Mouse (Mus musculus) frontal cortex, postnatal 25 days (tissue): ENCODE measurements around the gene Snai1.

Experiments
- DNase-seq, 2 experiments: peaks; one replicate each; pipeline ENCODE4 v3.0.0; 2022; ENCODE audit warnings: low spot score in 2 of 2

Snai1 gene

GRCm38 (mm10) chr2:167537476-167538297, at the start of gene Snai1:
Gene Snai1 (plus strand): TSS chr2:167538195.
- peak; percentile 54 to 69 for DNase-seq

DNA sequence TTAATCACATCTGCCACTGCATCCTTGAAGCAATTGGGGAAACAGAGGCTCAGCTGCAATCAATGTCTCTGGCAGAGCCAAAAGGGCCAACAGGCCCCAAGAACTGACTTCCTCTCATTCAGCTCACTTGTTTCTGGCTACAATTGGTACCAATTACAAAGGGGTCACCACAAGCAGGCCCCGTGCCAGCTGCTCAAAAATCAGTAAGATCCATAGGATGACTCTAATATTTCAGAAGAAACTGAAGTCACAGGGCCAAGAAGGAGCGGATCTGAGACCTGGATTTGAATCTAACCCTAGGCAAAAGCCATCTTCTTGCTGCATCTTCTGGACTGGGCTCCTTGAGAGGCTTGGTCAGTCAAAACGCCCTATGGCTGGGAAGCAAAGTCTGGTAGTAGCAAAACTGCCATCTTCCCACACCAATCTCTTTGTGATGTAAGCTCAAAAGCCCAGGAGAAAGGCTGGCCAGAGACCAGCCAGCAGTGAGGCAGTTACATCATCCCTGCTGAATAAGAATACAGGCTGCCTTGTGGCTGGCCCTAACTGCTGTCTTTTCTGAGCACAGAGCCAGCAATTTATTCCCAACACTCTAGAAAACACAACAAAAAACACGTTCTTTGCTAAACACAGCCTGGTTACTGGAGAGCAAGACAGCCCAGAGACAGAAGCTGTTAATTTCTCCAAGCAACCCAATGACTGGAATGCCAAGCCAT, 47.0 kb upstream of the Snai1 start:
- peak in 1 of 2 experiments; percentile 43 for DNase-seq

- DNase-seq, result no peak
Observed at GRCm38 (mm10) chr2:167491757-167492708, 46.0 kb upstream of the Snai1 start, which contains the start of gene Rnf114. Gene Rnf114 (plus strand): TSS chr2:167492645.

DNA sequence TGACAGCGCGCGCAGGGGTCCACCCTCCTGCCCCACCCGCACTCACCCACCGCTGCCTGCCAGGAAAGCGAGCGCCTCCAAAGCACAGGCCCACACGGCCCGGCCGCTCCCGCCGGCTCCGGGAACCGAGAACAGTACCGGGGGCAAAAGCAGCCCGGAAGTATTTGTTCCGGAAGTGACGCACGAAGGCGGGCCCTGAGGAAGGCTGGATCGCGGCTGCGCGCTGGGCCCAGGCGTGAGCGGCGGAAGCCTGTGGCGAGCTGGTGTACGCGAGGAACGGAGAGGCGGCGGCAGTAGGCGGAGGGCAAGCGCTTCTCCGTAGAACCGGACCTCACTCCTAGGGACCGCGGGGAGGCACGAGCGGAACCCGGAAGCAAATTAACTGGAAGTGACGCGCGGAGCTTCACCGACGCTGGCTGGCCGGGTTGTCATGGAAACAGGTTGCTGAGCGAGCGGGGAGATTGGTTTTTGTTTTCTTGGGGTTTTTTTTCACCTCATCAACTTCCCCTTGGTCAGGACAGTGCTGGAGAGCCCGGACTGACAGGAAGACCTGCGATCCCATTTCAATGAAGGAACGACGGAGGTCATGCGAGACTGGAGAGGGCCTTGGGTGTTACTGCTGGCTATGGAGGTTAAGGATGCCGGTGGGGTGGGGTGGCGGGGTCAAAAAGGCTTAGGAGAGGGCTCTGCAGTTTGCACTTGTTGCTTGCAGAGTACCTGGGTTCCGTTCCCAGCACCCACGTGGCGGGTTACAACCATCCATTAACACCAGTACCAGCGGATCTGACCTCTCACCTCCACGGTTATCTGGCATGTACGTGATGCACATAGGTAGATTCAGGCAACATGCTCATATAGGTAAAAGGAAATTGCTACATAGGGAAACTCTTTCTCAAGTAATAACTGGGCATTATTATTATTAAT, 45.0 kb upstream of the Snai1 start, which contains the start of gene Spata2:
TSS of gene Spata2 (minus strand) at position 175 of the 924 bp plus-strand sequence.
- peak; percentile 87 for DNase-seq

DNA sequence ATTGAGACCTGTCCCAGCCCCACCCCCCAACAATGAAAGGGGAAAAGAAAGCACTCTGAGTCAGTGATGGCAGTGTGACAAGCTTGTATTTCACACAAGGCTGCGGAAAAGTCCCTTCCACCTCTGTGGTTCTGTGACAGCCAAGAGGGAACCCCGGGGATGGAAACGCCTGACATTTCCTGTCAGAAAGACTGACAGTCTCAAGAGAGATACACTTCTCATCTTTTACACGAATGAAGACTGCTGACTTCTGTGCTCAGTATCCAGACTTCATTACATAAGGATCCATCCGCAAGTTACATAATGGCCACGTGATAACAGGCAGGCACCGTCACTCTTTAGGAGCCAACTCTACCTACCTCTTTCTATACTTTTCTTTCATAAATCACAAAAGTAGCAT, 41.6 kb upstream of the Snai1 start:
- DNase-seq, result no peak

DNA sequence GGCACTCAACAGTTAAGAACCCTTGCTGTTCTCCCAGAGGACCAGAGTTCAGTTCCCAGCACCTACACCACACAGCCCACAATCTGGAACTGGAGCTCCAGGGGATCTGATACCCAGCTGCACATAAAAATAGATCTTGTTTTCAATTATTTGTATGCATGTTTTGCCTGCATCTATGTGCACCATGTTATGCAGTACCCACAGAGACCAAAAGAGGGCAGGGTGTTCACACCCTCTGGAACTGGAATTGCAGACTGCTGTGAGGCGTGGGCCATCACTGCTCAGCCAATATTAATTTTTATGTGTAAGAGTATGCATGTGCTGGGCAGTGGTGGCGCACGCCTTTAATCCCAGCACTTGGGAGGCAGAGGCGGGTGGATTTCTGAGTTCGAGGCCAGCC, 40.7 kb upstream of the Snai1 start:
- no peak for DNase-seq

- DNase-seq, result no peak
Observed at GRCm38 (mm10) chr2:167502554-167503252, 35.3 kb upstream of the Snai1 start.

- DNase-seq, result peak; percentile 79 to 85
Observed at GRCm38 (mm10) chr2:167503253-167503895, 34.6 kb upstream of the Snai1 start.

DNA sequence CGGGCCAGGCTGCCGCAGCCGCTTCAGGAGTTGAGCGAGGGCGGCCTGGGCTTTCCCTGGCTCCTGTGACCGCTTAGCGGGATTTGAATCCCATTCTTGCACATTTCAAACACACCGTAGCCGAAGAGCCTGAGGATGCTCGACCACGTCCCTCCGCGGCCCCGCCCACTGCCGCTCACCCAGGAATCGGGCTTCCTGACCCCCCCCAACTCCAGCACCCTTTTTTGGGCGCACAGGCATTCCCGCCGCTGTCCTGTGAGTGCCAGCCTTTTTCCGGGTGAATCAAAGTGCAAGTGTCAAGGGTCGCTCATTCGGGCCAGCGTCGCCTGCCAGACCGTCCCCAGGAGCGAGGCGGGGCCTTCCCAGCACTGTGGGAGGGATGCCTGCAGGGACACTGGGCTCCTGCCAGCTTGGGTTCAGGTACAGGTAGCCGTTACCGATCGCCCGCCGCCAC, 34.1 kb upstream of the Snai1 start:
- DNase-seq, result no peak

- no peak for DNase-seq
Observed at GRCm38 (mm10) chr2:167505127-167505526, 32.9 kb upstream of the Snai1 start.

DNA sequence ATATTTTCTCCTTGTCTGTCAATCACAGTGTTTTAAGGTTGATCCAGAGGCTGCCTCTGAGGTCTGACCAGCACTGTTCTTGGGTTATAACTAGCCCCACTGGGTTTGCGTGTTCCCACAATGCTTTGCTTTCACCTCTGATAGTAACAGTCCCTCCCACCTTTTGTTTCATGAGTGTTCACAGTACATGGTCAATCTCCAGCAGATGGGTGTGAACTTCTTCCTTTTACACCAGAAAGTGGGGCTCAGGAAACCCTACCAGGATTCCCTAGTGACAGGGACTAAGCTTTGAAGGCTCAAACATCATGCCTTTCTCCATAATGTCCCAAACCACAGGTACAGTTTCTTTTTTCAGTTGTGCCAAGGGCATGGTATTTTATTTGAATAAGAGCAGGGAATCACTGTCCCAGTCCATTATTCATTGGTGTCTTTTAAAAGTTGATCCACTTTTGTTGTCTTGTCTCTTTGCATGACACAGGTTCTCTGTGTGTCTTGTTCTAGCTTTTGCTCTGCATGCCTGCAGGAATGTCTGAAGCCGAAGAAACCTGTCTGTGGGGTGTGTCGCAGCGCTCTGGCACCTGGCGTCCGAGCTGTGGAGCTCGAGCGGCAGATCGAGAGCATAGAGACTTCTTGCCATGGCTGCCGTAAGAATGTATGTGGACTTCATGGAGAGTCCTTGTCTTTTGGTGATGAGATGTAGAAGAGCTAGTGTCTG, 31.3 kb upstream of the Snai1 start:
- DNase-seq, result no peak

GRCm38 (mm10) chr2:167507719-167508385, 30.1 kb upstream of the Snai1 start:
- no peak for DNase-seq

- DNase-seq, result no peak
Observed at GRCm38 (mm10) chr2:167508569-167508968, 29.4 kb upstream of the Snai1 start.

GRCm38 (mm10) chr2:167510485-167510884, 27.5 kb upstream of the Snai1 start:
- no peak for DNase-seq

DNA sequence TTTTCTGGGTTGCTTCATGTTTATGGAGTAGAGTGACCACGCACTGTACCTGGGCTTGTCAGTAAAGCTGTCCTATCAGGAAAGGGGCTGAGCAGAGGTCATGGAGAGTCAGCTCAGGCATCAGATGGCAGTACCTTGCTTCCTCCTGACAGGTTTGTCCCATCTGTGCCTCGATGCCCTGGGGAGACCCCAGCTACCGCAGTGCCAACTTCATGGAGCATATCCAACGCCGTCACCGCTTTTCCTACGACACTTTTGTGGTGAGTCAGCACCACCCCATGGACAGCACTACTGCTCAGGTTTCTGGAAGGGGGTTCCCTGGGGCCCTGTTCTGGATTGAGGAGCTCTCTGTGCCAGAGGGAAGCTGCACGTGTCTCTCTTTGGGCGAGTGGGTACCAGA, 25.6 kb upstream of the Snai1 start:
- no peak for DNase-seq

- DNase-seq, result no peak
Observed at GRCm38 (mm10) chr2:167512970-167513369, 25.0 kb upstream of the Snai1 start.

GRCm38 (mm10) chr2:167514641-167515040, 23.4 kb upstream of the Snai1 start:
- DNase-seq, result no peak

DNA sequence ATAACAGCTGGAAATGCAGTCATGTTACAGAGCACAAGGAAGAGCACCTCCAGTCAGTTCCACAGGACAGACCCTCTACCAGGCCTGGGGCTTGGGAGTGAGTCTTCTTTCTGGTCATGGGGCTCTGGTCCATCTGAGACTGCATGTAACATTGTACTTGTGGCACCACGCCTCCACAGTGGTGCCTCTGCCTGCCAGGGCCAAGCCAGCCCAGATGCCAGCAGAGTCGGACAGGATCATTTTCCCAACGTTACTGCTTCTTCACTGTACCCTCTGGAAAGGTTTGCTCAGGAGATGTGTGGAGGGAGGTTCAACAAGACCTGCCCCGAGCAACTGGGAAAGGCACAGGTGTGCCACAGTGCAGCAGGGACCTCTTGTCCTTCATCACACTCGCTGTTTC, 22.3 kb upstream of the Snai1 start:
- no peak for DNase-seq
